Mouse (Mus musculus) left cerebral cortex, postnatal 36 days (tissue): ENCODE results near the gene Farsa. TPM values are rescaled to one million over a fixed set of nuclear protein-coding genes. Genes with fewer than 3 reads are reported as not detected.

Experiments
- DNase-seq, 2 experiments: peaks; one replicate each; pipeline ENCODE4 v3.0.0; 2021 to 2022; ENCODE audit warnings: low spot score in 2 of 2, mixed read lengths in 1 of 2
- intact Hi-C: fragments of 180-260 bp; cut with DNase I; formaldehyde crosslinking; loops from one replicate; pipeline ENCODE4 v1.15.1; 2025
- total RNA-seq, 2 experiments: library from RNA; stranded (reverse); gene quantifications; 2 replicates each; pipeline ENCODE4 v1.2.3; 2021

Farsa gene
- total RNA-seq, 2 experiments from 2014 or later: 46.2 to 47.8 TPM

DNA sequence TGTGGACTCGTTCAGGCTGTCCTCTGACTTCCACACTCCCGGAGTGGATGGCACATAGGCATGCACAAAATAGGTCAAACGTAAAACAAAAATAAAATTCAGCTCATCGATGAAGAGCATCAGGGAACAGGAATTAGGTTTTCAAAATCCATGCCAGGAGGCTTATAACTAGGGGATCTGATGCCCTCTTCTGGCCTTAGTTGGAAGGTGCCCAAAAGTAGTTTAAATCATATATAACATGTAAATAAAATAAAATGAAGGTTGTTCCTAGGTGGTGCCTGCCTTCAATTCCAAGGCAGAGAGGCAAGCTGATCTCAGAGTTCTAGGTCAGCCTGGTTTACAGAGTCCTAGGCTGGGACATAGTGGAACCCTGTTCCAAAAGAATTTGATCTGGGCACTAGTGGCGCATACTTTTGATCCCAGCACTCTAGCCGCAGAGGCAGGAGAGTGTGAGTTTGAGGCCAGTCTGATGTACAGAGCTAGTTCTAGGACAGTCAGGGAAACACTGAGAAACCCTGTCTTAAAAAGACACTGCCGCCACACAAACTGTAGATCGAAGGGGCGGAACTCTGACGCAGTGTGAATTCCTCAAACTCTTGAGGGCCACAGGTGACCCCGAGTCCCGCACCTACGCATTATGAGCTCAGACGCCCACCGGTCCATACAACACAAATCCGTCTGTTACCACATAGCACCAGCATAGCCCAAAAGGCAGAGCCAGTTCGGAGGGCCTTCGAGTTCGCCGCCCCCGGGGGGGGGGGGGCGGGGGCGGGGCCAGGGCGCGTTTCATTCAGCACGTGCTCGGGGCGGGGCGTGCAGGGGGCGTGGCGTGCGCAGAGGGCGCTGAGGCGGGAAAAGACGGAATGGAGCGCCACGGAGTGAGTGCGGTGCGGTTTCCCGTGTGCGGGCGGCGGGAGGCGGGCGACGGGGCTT lies 14.9 kb downstream of the Farsa start, which contains the start of gene Syce2:
Syce2 (plus strand) TSS at position 736 of the 933 bp plus-strand sequence.
- intact Hi-C loops: no loop called here
- peak; percentile 48 to 52 for DNase-seq

DNA sequence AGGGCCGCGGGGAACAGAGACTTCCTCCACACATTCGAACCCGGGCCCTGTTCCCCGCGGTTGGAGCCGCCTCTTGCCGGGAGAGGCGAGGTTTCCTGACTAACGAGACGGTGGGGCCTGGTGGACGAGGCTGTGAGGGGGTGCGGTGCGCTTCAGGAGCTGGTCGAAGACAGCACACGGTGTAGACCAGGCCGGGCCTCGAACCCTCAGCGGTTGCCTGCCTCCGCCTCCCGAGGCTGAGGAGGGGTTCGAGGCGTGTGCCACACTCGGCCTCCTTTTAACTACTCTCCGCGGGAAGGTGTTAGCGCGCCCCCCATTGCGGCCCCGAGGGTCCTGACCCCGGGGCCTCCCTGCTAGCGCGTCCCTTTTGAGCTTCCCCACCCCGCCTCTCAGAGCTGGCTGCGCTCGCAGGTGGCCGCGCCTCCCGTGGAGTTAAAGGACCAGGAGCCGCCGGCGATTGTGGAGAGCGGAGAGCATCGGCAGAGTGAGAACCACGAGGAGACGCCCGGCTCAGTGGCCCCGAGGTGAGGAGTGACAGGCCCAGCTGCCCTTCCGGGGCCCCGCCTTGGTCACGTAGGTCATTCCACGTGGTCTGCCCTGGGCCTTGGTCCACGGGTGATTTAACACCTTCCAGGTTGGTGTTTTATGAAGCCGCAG lies 15.6 kb downstream of the Farsa start:
- intact Hi-C loops: no loop called here

DNA sequence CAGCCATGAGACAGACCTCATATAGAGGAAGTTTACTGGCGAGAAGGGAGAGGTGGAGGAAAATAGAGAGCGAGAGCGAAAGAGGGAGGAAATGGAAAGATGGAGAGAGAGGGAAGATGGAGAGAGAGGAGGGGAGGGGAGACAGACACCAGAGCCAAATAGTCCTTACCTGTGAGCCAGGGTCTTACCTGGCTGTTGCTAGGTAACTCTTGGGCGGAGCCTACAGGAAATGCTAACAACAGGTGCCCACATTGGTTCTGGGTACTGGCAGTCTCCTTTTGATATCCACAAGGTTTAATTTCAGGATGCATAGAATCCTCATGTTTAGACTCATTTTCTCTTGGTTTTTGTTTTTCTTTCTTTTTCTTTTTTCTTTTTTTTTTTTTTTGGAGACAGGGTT lies 16.2 kb downstream of the Farsa start:
- no peak for DNase-seq
- intact Hi-C loops: no loop called here

More for the DNA sequence above, 15.6 kb downstream of the Farsa start:
- DNase-seq: no peak

DNA sequence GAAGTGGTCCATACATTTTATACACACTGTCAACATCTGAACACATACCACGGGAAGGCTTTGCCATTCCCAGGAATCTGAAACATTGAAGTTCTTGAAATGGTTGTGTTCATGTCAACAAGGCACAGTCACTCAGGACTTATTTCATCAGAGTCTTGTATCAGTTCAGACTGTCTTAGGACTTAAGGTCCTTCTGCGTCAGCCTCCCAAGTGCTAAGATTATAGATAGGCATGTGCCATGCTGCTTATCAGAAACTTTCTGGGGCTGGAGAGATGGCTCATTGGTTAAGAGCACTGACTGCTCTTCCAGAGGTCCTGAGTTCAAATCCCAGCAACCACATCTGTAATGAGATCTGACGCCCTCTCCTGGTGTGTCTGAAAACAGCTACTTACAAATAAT lies 17.6 kb downstream of the Farsa start:
- intact Hi-C loops: no loop called here
- DNase-seq: no peak

DNA sequence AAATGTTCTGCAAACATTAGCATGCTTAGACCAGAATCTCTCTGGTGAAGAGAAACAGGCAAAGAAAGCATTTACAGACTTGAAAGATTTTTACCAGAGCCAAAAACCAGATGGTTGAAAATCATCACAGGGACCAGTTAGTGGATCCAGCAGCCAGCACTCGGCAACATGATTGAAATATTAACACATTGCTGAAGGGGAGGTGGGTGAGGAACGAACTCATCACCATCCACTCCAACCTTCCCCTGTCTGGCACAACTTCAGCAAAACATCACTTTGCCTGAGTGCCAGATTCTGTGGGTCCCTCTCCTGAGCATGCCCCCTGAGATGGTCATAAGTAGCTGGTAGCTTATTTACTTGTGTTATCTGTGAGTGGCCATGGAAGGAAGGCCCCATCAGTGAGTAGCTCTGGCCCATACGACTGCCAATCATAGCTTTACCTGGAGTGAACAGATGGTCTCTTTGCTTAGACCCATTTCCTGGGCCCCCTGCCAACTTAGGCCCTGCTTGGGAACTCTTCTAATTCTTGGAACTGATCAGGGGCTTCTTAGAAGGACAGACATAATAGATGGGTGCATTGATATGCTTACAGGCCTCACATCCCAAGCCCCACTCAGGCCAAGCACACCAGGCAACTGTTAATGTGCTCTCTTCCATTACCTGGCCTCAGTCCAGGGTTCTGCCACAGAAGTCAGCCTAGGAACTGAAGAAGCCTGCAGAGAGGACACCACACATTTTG lies 20.7 kb downstream of the Farsa start:
- intact Hi-C loops: no loop called here
- no peak for DNase-seq

DNA sequence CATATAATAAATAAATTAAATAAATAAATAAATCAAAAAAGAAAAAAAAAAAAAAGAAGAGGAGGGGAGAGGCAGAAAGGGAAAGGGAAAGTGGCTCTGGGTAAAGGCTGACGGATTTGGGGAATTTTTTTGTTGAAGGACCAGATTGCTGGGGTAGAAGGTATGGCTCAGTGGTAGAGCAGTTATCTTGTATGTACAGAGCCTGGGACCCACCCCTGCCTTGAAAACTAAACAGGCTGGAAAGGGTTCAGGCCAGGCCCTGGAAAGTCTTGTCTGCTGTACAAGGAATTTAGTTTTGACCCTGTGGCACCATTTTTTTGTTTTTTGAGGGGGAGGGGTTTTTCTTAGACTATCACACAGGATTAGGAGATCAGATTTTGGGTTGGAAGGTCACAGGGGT lies 22.1 kb downstream of the Farsa start:
- no peak for DNase-seq
- intact Hi-C loops: no loop called here

DNA sequence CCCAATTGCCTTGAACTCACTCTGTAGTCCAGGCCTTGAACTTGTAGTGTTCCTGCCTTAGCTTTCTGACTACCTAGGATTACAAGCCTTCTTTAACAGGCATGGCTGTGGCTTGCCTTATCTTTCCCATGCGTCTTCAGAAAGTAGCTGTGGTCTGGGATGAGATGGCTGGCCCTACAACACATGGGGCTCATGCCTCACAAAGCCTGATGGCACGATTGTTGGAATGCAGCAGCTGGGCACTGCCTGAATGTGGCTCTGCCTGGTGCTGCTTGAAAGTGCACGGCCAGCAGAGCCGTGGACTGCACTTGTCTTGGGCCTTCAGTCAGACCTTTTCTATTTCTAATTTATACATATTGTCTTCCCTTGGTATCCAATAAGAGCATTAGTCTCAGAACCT lies 27.9 kb downstream of the Farsa start:
- intact Hi-C loops: no loop called here
- DNase-seq: no peak

DNA sequence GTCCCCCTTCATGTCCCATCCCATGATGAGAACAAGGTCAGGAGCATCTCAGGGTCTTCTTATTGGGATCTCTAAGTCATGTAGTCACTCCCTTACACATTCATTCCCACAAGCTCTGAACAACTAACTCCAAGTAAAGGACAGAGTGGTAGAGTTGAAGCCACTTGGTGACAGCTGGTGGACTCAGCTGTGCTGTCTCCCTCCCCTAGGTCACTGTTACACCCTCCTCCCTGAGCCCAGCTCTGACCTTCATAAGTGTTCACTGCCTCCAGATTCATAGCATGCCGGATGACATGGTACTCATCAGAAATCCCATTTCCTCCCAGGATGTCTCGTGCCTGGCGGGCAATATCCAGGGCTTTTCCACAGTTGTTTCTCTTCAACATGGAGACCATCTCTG lies 31.5 kb downstream of the Farsa start:
- no peak for DNase-seq
- intact Hi-C loops: no loop called here

DNA sequence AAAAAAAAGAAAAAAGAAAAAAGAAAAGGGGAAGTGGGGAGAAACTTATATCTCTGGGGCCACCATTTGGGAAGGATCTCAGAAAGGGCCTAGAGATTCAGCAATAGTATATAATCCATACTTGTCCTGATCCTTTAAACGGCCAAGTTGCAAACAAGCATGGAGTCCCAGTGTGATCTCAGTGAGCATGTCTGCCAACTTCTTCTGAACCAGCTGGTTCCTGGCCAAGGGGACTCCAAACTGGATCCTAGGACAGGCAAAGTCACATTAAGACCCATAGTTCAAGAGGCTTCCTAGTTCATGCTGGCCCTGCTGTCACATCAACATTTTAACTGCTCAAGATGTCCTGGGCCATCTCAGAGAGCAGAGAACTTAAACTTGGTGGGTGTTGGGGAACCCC lies 32.4 kb downstream of the Farsa start:
- no peak for DNase-seq
- intact Hi-C loops: no loop called here

DNA sequence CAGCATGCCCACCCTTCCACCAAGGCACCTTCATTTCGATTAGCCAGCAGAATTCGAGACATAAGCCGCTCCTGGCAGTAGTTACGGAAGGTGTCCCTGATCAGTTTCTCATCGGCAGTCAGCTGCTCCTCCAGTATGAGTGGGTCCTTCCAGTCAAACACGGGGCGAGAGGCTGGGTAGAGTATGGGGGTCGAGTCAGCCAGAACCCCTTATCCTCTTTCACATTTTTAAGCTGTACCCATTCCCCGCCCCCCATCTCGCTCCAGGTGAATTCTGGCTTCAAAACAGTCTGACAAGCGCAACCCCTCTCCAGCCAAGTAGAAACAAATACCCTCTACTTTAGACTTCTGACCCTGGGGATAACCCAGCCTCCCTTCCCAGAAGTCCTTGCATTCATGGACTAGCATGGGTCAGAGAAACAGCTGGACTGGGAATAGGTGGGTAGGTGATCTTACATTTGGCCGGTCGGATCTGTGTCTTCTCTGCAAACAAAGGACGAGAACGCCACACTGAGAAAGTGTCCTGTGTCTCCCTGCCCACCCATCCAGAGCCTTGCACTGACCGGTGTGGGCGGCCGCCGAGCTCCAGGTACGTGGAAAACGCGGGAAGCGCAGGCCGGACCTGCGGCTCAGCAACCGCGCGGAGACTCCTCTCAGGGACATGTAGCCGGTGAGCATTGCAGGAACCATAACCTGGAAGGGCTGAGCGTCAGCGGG lies 36.4 kb downstream of the Farsa start:
- DNase-seq: no peak
- intact Hi-C loops: no loop called here

DNA sequence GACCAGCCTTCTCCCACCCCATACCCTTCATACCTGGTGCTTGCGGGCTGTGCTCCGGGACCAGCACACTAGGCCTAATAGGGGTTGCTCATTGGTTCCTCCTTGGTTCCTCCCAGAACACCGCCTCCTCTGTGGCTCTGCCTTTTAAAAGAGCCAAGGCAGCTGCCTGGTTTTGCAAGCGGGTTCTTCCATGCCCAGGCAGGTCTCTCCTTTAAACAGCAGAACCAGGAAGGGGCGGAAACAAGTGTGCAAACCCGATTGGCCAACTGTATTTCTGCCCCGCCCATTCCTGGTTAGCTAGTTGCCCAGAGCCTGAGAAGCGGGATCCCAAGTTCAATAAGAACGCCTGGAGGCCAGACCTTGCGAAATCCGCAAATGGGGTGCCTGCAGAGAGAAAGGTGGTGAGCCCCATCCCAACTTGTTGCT lies 36.9 kb downstream of the Farsa start, which contains the start of gene Gcdh:
Gcdh (minus strand) TSS at position 213 of the 426 bp plus-strand sequence.
- intact Hi-C loops: no loop called here
- peak; percentile 91 to 94 for DNase-seq

DNA sequence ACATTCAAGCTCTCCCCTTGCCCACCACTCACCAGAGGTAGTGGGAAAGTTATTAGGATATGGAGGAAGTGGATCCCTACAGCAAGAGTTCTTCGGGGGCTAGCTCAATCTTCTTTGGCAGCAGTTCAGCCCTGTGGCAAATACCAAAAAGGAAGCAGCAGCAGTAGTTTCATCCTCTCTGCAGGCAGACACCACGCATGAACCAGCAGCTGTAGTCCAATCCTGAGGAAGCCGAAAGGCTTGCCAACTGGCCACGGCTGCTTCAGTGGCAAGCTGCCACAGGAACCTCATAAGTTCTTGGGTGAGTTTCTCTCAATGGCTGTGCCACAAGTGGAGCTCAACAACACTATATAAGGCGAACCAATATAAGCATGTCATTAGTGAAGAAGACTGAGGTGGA lies 39.2 kb downstream of the Farsa start:
- DNase-seq: no peak
- intact Hi-C loops: no loop called here

DNA sequence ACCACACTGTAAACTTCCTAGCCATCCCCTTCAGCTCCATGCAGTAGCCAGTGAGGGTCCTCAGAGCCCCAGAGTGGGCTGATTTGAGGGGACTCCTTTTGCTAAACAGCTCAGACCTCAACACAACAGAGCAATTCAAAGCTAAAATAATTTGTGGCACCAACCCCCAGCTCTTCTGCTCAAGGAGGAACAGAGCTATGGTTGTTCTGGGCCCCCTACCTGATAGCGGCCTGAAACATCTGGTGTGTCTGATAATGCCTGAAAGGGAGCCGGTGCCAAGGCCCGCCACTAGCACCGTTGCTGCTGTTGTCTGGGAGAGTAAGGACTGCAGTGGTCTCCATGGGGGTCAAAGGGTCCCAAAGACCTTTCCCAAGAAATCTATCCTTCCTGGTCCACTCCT lies 44.3 kb downstream of the Farsa start:
- intact Hi-C loops: loop anchor here (5.0 kb wide), 1 partner anchor 44 kb away; the partner anchor contains the start of gene Farsa
- no peak for DNase-seq

DNA sequence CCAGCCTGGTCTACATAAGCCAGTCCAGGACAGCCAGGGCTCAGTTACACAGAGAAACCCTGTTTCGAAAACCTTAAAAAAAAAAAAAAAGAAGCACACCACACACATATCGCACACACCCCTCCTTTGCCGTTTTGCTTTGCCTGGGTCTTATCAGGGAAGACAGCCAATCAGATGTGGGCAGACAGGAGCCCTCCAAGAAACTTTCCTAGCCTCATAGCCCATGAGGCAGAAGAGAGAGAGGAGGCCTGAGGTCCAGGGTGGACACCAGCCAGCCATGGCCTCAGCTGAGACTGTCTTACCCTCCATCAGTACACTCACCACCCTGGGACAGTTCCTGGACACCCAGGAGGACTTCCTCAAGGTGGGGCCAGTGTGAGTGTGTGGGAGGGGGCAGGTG lies 45.0 kb downstream of the Farsa start, which contains the start of gene Klf1:
Klf1 (plus strand) TSS at position 177 of the 400 bp plus-strand sequence.
- no peak for DNase-seq
- intact Hi-C loops: loop anchor here (5.0 kb wide), 1 partner anchor 44 kb away; the partner anchor contains the start of gene Farsa

DNA sequence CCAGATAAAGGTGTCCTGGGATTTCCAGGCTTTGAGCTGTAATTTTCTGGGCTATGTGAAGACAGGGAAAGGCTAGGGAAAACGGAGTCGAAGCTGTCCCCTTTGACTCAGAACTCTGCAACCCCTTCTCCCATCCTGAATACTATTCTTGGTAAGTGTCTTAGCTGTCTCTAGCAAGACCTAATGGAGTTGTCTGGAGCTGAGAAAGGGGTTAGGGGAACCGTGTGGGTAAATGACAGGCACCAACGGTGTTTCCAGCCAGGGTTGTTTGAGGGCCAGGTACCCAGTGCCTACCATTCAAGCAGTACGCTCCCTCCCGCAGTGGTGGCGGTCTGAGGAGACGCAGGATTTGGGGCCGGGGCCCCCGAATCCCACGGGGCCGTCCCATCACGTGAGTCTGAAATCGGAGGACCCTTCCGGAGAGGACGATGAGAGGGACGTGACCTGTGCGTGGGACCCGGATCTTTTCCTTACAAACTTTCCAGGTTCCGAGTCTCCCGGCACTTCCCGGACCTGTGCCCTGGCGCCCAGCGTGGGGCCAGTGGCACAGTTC lies 45.7 kb downstream of the Farsa start:
- intact Hi-C loops: loop anchor here (5.0 kb wide), 1 partner anchor 45 kb away; the partner anchor contains the start of gene Farsa
- no peak for DNase-seq

DNA sequence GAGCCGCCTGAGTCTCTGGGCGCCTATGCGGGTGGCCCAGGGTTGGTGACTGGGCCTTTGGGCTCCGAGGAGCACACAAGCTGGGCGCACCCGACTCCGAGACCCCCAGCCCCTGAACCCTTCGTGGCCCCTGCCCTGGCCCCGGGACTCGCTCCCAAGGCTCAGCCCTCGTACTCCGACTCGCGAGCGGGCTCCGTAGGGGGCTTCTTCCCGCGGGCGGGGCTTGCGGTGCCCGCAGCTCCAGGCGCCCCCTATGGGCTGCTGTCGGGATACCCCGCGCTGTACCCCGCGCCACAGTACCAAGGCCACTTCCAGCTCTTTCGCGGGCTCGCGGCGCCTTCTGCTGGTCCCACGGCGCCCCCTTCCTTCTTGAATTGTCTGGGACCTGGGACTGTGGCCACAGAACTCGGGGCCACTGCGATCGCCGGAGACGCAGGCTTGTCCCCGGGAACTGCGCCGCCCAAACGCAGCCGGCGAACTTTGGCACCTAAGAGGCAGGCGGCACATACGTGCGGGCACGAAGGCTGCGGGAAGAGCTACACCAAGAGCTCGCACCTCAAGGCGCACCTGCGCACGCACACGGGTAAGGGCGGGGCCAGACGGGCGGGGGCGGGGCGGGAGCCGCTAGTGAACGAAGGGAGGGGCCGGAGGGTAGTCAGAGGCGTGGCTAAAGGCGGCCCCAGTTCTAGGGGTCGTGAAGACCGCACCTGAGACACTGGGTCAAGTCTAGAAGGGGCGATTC lies 46.3 kb downstream of the Farsa start:
- peak; percentile 90 to 91 for DNase-seq
- intact Hi-C loops: loop anchor here (5.0 kb wide), 1 partner anchor 46 kb away; the partner anchor contains the start of gene Farsa

DNA sequence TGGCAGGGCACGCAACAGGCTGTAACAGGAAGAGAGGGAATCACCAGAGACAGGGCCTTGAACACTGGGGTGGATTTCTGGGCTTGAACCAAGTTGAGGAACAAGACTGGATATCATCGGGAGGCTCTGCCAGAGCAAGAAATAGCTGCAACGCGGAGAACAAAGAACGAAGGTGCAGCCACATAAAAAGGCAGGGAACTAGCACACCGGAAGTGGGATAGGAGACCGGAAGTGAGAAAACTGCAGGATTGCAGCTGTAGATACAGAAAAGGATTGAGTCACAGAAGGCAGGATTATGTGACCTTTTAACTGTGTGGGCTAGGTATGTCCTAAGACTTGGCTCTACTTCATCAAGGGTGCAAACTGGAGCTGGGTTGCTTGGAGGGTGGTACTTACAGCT lies 47.6 kb downstream of the Farsa start:
- no peak for DNase-seq
- intact Hi-C loops: loop anchor here (5.0 kb wide), 1 partner anchor 47 kb away; the partner anchor contains the start of gene Farsa

DNA sequence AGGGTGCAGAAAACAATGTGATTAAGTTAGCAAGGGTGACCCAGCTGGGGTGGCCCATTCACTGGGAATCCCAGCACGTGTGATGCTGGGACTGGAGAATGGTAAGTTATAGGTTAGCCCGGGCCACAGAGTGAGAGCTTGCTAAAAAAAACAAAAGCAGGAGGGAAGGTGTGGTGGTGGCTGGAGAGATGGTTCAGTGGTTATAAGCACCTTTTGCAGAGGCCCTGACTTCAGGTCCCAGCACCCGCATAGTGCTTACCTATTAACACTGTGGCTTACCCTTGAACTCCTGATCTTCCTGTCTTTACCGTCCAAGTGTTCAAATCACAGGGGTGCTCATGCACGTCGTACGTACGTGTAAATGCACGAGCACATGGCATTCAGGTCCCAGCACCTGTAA lies 50.2 kb downstream of the Farsa start:
- DNase-seq: no peak
- intact Hi-C loops: no loop called here
